Mouse (Mus musculus): ENCODE measurements around the gene Itgbl1.

Itgbl1 gene

GRCm38 (mm10) chr14:123967996-123968395 is 308.2 kb downstream of the Itgbl1 start:
- DNase-seq (ENCODE audit: low spot score in 2 of 2) = no peak

DNA sequence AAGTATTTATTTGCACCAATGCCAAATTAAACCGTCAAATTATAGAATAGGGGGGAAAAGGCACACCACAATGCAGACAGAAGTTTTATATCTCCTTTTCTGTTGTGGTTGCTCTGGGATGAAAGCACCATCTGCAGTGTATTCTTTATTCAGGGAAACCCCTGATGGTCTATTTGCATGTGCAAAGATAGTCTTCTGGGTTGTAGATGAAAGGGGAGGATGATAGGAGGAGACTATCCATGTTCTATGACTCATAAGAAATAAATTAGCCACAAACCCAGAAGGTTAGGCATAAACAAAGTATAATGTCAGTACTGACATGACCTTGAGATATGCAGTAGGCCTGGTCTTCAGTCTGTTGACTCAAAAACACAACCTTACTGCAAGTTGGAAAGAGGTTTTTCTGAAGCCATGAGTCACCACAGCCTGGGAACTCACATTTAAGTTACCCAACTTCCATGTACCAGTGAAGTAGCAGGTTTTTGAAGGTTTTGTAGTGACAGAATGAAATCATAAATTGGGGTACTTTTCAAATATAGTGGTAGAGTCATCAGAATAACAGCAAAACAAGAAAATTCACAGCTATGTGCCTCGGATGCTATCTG is 330.9 kb downstream of the Itgbl1 start:
- DNase-seq (ENCODE audit: low spot score in 2 of 2) = peak; percentile 9 to 51

Data from frontal cortex, postnatal 36 days (tissue).